Mouse (Mus musculus): ENCODE data around the gene Thoc5.

The Thoc5 gene

DNA sequence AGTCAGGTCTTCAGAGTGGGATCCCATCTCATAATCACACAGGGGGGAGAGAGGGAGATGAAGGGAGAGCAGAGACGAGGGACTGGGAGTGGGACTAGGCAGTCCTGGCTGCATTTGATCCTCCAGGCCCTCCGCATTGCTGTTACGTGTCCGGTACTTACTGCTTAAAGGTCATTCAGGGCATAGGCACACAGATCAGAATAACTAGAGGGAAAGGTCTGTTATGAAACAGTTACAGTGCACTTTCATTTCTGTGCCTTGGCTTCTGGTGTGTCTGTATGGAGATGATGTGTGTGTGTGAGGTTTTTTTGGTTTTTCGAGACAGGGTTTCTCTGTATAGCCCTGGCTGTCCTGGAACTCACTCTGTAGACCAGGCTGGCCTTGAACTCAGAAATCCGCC, 11.1 kb downstream of the Thoc5 start:
- no peak for DNase-seq (ENCODE audit: extremely low spot score)

DNA sequence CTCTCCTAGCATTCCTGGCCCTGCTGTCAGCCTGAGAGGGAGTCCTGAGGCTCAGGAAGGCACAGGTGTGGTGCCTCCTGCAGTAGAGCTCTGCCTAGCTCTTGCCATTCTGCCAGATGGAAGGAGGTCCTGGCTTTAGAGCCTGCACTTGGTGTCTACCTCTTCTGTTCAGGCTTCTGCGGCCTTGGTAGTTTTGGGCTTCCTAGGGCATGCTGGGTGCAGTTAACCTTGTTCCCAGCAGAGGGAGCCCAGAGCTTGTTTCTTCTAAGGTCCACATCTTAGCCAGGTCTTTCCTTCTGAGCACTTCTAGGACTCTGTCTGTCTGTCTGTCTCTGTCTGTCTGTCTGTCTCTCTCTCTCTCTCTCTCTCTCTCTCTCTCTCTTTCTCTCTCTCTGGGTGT, 20.9 kb downstream of the Thoc5 start:
- peak; percentile 48 for DNase-seq (ENCODE audit: extremely low spot score)

DNA sequence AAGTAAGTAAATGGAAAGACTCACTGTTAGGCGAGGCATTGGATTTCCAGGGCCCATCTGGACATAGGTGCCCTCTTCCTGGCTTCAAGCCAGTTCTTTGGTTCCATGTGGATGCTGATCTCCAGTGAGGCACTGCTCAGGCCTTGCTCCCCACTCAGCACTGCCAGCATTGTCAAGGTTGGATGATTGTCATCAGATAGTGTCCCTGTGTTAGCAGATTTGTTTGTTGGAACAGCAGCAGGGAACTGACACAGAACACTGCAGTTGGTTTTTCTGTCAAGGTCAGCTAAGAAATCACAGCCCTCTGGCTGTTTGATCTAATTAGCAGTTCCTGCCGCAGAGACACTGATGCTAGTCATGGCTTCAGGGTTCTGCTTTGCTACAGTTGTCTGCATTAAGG, 26.2 kb downstream of the Thoc5 start:
- DNase-seq (ENCODE audit: extremely low spot score): no peak

DNA sequence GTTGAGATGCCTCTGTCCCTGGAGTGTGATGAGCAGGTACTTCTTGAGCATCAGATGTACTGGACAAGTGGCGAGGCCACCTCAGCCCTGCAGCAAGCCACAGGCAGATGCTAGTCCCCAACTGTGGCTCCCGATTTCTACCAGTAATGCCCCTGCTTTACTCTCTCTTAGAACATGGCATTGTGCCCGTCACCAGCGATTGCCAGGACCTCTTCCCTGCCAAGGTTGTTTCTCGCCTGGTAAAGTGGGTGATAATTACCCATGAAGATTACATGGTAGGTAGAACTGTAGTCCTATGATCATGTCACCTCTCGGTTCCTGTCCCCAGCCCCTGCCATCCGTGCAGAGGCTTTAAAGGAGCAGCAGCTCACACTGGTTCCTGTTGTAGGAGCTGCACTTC, 26.6 kb downstream of the Thoc5 start:
- no peak for DNase-seq (ENCODE audit: extremely low spot score)

DNA sequence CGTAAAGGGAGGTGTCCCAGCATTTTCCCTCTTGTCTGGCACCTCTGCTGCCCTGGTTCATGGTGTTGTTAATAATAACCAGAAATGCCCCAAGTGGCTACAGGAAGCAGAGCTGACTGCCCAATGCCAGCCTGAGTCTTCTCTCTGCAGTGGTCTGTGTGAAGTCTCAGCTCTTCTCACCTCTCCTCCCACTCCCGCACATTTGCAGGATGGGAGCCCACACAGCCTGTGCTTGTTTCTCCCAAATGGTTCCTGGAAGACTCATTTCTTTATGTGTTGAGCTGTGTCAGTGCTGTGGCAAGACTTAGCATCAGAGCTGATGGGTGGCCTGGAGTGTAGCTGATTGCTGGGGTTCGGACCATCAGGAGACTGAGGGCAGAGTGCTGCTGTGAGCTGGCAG, 32.1 kb downstream of the Thoc5 start:
- DNase-seq (ENCODE audit: extremely low spot score): no peak

DNA sequence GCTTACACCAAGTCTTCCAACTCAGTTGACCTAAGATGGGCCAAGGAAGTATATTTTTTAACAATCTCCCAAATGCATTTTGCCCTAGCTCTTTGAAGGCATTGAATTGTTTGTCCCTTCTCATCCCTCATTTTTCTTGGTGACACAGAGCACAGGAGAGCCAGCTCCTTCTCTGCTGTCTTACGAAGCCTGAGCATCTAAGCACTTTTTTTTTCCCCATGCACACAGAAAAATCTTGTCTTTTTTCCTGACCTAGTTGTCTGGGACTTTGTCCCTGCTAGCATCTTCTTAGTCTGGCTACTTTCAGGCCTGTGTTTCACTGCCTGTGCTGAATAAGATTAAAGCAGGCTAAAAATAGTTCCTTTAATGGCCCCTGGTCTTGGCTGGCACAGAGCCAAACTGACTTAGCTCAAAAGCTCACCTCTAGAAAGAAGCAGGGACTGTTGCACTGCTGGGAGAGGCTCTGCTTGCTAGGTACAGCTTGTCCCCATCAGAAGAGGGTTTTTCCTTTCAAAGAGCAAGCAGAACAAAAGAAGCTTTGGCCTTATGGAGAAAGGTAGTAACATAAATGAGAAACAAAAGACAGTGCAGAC, 36.0 kb downstream of the Thoc5 start:
- no peak for DNase-seq (ENCODE audit: extremely low spot score)

DNA sequence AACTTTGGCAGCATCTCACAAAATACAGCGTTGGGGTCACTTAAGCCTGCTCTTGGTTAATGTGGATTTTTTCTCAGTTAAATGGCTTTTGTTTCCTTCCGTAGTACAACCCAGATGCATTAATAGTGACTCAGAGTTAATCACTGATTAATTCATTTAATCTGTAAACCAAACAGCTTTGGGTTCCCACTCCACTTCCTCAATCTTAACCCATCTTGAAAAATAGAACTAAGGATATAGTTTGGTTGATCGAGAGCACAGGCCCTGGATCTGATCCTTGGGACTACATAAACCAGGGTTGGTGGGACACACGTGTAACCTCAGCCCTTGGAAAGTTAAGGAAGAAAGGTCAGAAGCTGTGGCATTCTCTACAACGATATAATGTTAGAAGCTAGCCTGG, 41.1 kb downstream of the Thoc5 start:
- DNase-seq (ENCODE audit: extremely low spot score): no peak

DNA sequence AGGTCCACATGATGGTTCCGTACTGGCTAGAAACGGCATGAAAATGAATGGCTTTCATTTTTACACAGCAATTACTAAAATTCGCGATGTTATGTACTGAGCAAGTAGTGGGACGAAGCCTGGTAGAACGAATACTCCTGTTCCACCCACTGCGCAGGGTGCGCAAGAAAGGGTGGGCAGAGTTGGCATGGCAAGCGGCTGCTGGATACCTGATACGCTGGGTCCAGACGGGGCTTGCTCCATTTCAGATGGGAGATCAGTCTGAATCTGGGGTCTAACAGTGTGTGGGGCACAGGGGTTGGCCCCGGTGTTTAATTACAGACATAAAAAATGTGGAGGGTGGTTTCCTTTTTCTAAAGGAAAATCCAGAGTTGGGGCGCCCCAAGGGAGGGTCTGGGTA, 51.4 kb downstream of the Thoc5 start:
- DNase-seq (ENCODE audit: extremely low spot score): no peak

DNA sequence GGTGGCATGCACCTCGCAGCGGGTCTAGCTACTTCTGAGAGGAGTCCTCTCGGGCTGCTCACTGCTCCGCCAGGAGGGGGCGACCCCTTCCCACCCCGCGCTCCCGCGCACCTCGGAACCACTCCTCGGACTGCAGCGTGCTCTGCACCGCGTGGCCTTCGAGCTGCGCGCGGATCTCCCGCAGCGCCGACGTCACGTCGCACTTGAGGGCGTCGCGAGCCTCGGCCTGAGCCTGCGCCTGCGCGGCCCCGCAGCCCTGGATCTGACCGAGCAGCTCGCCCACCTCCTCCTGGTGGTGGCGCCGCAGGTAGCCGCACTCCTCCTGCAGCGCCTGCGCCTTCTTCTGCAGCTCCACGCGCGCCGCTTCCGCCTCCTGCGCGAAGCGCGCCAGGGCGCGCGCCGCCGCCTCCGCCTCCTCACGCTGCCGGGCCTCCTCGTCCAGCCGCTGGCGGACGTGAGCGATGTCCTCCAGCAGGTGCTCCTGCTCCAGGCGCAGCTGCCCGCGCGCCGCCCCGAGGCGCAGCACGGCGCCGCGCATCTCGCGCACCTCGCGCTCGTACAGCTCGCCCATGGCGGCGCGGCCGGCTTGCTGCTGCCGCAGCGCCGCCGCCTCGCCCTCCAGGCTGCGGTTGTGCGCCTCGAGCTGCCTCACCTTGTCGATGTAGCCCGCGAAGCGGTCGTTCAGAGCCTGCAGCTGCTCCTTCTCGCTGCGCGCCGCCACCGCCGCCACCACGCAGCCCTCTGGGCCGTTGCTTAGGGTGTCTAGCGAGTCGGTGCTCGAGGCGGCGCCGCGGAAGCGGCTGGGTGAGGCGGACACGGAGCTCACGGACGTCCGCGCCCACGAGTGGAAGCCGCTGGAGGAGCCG, 52.1 kb downstream of the Thoc5 start:
- DNase-seq (ENCODE audit: extremely low spot score): peak; percentile 51

DNA sequence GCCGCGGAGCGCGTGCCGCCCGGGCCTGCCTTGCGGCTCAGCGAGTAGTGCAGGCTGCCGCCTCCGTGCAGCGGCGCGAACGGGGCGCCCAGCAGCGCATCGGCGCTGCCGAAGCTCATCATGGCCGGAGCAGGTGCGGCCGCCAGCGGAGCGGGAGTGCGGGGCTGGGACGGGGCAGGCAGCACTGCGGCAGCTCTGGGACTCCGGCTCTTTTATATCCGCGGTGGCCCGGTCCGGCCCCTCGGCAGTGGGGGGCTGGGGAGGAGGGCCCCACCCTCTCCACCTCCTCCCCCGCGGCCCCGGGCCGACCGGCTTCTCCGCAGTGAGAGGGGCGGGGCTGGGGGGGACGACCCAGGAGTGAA, 52.7 kb downstream of the Thoc5 start, which contains the start of gene Nefh:
TSS of gene Nefh (minus strand) at position 252 of the 362 bp plus-strand sequence.
- DNase-seq (ENCODE audit: extremely low spot score): no peak

DNA sequence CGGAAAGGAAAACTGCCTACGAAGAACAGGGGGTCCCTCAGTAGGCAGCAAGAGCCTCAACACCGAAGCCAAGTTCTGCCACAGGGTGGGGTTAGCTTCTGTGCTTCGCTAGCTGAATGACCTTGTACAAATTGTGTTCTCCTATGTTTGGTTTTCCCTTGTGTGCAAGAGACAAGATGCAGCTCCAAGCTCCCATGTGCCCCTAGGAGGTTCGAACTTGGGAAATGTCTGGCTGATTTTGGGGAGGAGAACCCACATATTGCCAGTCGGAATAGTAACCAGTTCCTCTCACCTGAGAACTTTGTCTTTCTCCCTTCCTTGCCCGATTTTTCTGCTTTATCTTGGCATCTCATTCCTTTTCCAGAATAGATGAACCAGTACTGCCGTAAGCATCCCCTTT, 53.7 kb downstream of the Thoc5 start:
- DNase-seq (ENCODE audit: extremely low spot score): no peak

DNA sequence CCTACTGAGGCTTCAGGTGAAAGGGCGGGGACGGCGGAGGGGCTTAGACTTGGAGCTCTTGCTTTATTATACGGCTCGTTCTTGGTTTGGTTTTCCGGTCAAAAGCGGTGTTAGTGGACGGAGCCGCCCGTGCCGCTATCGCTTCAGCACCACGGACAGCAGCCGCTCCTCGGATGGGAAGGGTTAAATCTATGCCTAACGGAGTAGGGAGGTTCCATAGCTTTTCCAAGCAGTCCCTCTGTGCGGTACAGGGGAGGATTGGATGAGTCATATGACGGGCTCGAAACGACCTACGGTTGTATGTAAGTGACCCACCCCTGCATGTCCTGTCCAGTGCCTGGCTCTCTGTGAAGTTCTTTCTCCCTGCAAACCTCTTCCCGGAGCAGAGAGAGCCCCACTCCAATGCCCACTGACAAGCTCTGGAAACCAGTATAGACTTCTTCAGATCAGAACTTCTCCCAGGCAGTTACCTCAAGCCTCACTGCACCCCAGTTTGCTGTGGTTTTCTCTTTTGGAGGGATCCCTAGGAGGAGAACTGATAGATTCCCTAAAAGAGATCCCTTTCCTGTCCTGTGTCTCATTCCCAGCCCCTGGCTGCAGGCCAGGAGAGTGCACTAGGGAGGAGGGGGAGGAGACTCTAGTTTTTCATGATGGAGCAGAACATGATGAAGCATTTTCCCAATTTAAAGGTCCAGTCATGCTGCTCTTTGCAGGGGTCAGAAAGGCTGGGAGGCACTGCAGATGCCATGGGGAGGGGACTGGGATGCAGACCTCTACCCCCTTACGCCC, 54.3 kb downstream of the Thoc5 start:
- DNase-seq (ENCODE audit: extremely low spot score): peak; percentile 82

DNA sequence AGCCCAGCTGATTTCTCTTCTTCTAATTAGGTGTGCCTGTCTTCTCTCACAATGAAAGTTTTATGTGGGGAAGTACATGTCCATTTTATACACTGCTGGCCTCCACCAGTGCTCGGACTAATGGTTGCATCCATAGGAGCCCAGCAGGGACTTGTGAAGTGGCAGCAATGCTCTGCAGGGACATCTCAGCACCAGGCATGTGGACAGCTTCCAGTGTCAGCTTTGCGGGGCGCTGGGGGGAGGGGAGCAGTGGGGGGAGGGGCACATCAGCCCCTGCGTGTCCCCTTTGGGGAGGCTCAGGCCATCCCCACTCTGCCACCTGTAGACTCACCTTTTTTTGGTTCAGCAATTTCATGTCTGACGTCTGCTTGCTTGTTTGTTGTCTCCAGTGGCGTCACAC, 58.3 kb downstream of the Thoc5 start:
- DNase-seq (ENCODE audit: extremely low spot score): no peak

DNA sequence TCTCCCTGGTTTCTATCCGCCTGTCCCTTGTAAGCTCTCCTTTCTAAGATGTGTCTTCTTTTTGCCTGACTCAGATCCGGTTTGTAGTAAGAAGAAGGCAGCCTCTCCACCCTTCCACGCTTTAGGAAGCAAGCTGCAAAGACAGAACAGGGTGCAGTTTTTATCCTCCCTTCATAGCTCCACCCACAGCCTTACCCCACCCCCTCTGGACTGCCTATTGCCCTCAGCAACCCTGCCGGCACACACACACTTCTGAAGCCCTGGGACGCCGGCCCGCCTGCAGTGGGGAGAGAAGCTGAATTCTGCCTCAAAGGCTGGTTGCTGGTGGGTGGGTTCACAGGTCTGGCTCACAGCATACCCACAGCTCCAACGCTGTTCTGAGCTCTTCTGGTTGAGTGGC, 58.8 kb downstream of the Thoc5 start:
- DNase-seq (ENCODE audit: extremely low spot score): no peak

DNA sequence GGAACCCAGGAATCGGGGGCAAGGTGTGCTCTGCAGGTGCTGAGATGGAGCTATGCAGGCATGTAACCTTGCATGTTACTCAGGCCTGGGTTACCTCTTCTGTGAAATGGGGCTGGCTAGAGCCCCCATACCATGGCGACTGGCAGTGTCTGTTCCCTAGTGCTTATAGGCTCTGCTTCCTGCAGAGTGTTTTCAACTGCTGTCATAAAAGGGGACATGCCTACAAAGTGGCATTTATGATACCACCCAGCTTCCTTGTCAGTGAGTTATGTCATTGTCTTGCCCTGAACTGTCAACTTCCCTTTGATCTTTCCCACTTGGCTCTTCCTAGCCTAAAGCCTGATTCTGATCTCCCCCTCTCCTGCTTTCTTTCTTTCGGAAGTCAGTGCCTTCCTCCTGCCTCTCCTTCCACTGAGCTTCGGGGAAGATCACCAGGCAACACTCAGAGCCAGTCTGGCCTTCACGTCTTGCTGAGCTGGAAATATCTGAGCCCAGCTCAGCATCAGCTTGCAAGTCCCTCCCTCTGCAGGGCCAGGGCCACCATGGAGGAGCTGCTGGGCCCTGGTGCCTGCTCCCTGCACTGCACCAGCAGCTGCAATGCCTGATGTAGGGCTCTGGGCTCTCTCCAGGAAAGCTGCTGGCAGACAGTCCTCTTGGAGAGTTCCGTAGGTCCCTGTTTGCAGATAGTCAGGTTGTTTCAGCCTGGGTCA, 68.1 kb downstream of the Thoc5 start:
- no peak for DNase-seq (ENCODE audit: extremely low spot score)

DNA sequence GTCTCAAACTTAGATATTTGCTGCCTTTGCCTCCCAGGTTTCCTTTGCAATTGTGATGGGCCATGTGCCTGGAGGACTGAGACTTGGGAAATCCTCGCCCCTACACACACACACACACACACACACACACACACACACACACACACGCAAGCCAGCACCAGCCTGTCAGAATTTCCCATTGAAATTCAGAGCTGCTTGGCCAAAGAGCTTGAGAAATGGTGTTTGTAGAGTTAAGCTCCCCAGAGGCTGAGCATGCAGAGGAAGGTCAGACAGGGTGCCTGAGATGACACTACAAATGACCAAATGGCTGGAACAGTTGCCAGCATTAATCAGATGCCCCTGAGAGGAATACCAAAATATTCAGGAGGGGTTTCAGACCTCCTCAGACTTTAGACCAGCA, 71.2 kb downstream of the Thoc5 start:
- no peak for DNase-seq (ENCODE audit: extremely low spot score)

DNA sequence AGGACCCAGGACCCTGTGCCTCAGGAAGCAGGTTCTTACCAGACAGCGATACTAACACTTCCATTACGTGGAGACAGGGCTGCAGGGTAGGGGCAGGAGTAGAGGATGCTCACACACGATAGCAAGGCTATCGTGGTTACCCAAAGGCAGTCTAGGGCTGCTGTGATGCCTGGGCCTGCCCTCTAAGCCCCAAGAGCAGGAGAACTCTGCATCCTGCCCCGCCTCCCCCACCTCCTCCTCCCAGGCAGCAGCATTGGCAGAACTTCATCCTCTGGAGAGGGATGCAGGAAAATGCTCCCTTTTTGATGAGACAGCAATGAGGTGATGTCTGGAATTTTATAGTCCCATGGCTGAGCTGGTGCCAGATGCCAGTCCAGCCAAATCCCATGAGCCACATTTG, 71.8 kb downstream of the Thoc5 start:
- DNase-seq (ENCODE audit: extremely low spot score): no peak

DNA sequence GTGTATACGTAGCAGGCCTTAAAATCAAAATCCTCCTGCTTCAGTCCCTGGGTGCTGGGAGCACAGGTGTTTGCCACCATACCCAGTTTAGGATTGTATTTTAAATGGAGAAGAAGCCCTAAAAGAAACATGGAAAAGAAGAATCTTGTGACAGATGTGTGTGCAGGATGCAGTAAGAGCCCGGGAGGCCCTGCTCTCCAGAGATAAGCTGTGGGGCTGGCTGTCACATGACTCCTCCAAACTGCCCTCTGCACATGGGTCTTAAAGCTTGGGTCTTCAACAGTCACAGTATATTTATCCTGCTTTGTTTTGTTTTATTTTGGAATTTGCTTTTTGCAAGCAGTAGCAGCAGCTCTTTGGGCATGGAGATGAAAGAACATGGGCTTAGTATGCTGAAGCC, 72.4 kb downstream of the Thoc5 start:
- DNase-seq (ENCODE audit: extremely low spot score): no peak

DNA sequence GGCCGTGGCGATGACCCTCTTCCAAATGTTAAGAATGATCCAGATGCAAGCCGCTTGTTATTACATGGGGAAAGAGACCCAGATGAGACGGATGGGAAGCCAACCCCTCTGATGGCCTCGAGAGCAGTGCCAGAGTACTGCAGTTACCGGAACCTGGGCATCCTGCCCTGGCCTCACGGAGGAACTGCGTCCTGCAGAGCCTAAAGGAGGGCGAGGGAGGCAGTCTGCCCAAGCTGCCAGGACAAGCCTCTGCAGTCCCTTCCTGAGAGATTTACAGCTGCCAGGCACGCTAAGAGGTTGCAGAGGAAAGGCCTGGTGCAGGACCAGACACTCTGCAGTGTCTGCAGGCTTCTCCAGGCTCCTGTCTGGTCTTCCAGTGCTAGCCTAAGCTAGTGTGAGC, 73.3 kb downstream of the Thoc5 start:
- no peak for DNase-seq (ENCODE audit: extremely low spot score)

DNA sequence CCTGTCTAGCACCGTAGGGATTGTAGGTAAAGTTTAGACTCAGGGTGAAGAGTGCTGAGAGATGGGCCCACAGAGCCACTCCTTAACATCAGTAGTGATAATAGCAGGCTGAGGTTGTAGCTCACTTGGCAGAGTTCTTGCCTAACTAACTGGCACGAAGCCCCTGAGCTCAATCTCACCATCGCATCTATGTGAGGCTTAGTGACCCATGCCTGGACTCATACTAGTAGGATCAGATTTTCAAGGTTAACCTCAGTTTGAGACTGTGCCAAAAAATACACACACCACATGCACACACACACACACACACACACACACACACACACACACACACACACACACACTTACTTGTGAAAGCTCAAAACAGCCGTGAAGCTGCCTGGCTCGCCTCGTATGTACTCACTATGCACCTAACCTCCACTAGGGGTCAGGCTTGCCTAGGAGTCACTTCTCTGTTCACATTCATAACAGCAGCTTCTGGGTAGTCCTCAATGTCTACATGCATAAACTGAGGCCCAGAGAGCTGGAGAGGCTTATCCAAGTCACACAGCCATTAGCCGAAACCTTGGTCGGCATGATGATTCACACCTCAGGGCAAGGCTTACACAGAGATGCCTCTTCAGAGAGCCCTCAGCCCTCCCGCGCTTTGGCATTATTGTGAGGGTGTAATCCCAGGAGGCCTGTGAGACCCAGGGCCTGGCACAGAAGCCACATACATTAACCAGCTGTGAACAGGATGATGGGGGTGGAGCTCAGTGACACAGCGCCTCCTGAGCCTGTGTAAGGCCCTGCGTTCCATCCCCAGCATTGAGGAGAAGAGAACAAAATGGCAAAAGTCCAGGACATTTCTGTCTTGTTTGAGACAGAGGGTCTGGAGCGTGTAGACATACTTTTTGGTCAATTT, 78.1 kb downstream of the Thoc5 start:
- peak; percentile 60 for DNase-seq (ENCODE audit: extremely low spot score)

DNA sequence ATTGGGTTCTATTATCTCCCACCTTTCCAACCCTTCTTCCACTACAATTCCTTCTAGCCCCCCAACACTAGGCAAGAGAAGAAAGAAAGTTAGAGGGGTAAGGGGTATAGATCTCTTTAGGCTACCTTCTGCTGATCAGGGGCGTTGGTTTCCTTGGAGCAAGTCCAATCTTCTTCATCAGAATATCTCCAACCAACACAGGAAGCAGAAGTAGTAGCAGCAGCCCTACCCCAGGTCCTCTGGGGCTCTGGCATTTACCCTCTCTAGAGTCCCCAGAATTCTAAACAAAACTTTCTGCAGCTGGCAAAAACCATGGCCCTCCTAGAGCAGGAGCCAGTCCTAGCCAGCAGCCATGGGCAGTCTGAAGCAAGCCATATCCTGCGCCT, 78.7 kb downstream of the Thoc5 start:
- DNase-seq (ENCODE audit: extremely low spot score): no peak
